Mouse (Mus musculus): ENCODE results near the gene Nedd4. TPM values are rescaled to one million over a fixed set of nuclear protein-coding genes. Genes with fewer than 3 reads are reported as not detected.

Gene Nedd4
- polyA plus RNA-seq, 1 experiment from 2014 or later: 764 TPM

Other genes starting within 250 kb of the Nedd4 start
- 22.6 and 22.8 TPM in 2 replicates for gene Mns1, start 224.3 kb upstream of the Nedd4 start, polyA plus RNA-seq (2014; fragmentation: Nextera tagmentation; extraction: Ambion mirVana)
- 30.6 and 36.2 TPM in 2 replicates for gene Tex9, start 170.1 kb upstream of the Nedd4 start, polyA plus RNA-seq (2014; fragmentation: Nextera tagmentation; extraction: Ambion mirVana)
- gene Rfx7, start 130.1 kb upstream of the Nedd4 start, polyA plus RNA-seq (2014; fragmentation: Nextera tagmentation; extraction: Ambion mirVana): 21.1 and 21.7 TPM in 2 replicates
- gene Prtg, start 144.5 kb downstream of the Nedd4 start, polyA plus RNA-seq (2014; fragmentation: Nextera tagmentation; extraction: Ambion mirVana): 0.52 and 0.68 TPM in 2 replicates

Measured in stomach, embryonic 14.5 days (tissue).